In the genomic region with DNA sequence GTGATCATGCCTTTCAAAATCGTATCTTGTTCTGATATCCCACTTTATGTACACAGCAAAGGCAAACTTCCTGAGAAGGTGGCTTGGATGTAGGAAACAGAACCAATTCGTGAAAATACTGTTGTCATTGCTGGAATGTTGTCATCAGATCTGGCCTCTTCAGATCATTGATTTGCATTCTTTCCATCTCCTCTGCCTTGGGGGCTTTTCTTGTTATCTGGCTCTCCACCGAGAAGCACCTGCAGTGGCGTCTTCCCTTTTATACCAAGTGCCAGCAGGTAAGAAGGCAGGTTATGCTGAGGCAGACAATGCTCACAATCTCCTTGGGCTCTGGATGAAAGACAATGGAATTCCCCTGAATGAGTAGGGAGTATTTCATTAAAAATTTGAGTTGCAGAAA, we compare ENCODE assay signal across 29 mouse cellular contexts.
"Had no signal": no experiment of that assay in that cellular context is flagged by ENCODE, and none has a peak within 500 bp of the region (broad histone marks: within the 10 kb centered on the region; RNA-seq: fewer than 3 reads in every experiment).

No protein-coding gene starts in this region.

- H3K9me3 ChIP-seq: limb, embryonic 10.5 days; limb, embryonic 12.5 days; limb, embryonic 13.5 days; limb, embryonic 15.5 days; liver, embryonic 12.5 days; liver, embryonic 13.5 days; liver, embryonic 15.5 days; lung, embryonic 15.5 days; megakaryocyte, embryonic 14.5 days; midbrain, embryonic 10.5 days; midbrain, embryonic 12.5 days; midbrain, embryonic 13.5 days; midbrain, embryonic 15.5 days had no signal

- H3K4me1 ChIP-seq: limb, embryonic 10.5 days; limb, embryonic 12.5 days; limb, embryonic 13.5 days; limb, embryonic 15.5 days; liver, embryonic 12.5 days; liver, embryonic 13.5 days; liver, embryonic 15.5 days; lung, embryonic 15.5 days; megakaryocyte, embryonic 14.5 days; midbrain, embryonic 10.5 days; midbrain, embryonic 12.5 days; midbrain, embryonic 13.5 days; midbrain, embryonic 15.5 days had no signal

- H3K9ac ChIP-seq: limb, embryonic 12.5 days; limb, embryonic 13.5 days; limb, embryonic 15.5 days; liver, embryonic 12.5 days; liver, embryonic 13.5 days; liver, embryonic 14.5 days; liver, embryonic 15.5 days; liver, postnatal 0 days; lung, embryonic 14.5 days; lung, embryonic 15.5 days; midbrain, embryonic 12.5 days; midbrain, embryonic 13.5 days; midbrain, embryonic 15.5 days had no signal

- DNase-seq: left cerebral cortex, postnatal 4 days; liver; liver, embryonic 13.5 days; liver, postnatal 0 days; lung, adult 18-20 months; lung, adult 2 months; lung, embryonic 14.5 days; lung, postnatal 10 days; lung, postnatal 14 days; lung, postnatal 36 days; lung, postnatal 4 days; midbrain, embryonic 14.5 days had no signal

- H3K4me2 ChIP-seq: limb, embryonic 12.5 days; limb, embryonic 13.5 days; limb, embryonic 15.5 days; liver, embryonic 11.5 days; liver, embryonic 12.5 days; liver, embryonic 13.5 days; liver, embryonic 15.5 days; lung, embryonic 14.5 days; lung, embryonic 15.5 days; midbrain, embryonic 11.5 days; midbrain, embryonic 12.5 days; midbrain, embryonic 13.5 days; midbrain, embryonic 15.5 days had no signal

- H3K27me3 ChIP-seq: limb, embryonic 12.5 days; limb, embryonic 13.5 days; limb, embryonic 15.5 days; liver, embryonic 12.5 days; liver, embryonic 13.5 days; liver, embryonic 15.5 days; lung, embryonic 15.5 days; megakaryocyte, embryonic 14.5 days; midbrain, embryonic 12.5 days; midbrain, embryonic 13.5 days; midbrain, embryonic 15.5 days had no signal

- H3K36me3 ChIP-seq: limb, embryonic 10.5 days; limb, embryonic 12.5 days; limb, embryonic 13.5 days; limb, embryonic 15.5 days; liver, embryonic 12.5 days; liver, embryonic 13.5 days; liver, embryonic 15.5 days; lung, embryonic 15.5 days; midbrain, embryonic 10.5 days; midbrain, embryonic 12.5 days; midbrain, embryonic 13.5 days; midbrain, embryonic 15.5 days had no signal

- H3K4me3 ChIP-seq: limb, embryonic 10.5 days; limb, embryonic 12.5 days; limb, embryonic 13.5 days; limb, embryonic 15.5 days; liver, embryonic 12.5 days; liver, embryonic 13.5 days; liver, embryonic 15.5 days; lung, embryonic 15.5 days; megakaryocyte, embryonic 14.5 days; midbrain, embryonic 10.5 days; midbrain, embryonic 12.5 days; midbrain, embryonic 13.5 days; midbrain, embryonic 15.5 days; myocyte had no signal

- H3K27ac ChIP-seq: limb, embryonic 10.5 days; limb, embryonic 12.5 days; limb, embryonic 13.5 days; limb, embryonic 15.5 days; liver, embryonic 12.5 days; liver, embryonic 13.5 days; liver, embryonic 14.5 days; liver, embryonic 15.5 days; lung, embryonic 15.5 days; macrophage; midbrain, embryonic 10.5 days; midbrain, embryonic 12.5 days; midbrain, embryonic 13.5 days; midbrain, embryonic 15.5 days had no signal
